Mouse (Mus musculus) thymus, adult 2 months (tissue): ENCODE measurements around the gene Actl11.

ENCODE experiments used
- CTCF ChIP-seq: fragments of 200-500 bp; IDR thresholded peaks from 2 replicates; pipeline ENCODE4 v1.5.1; 2012; ENCODE audit warnings: mild to moderate bottlenecking, control low read depth, low read length, moderate library complexity, borderline replicate concordance; ENCODE audit not compliant: control insufficient read depth, poor library complexity, insufficient read depth; ENCODE audit errors: extremely low read depth
- POLR2A ChIP-seq: fragments of 200-500 bp; IDR thresholded peaks from 2 replicates; pipeline ENCODE4 v1.6.1; 2012; ENCODE audit warnings: mild to moderate bottlenecking, low read length, control low read depth, moderate library complexity; ENCODE audit not compliant: control insufficient read depth, poor library complexity, insufficient read depth; ENCODE audit errors: extremely low read depth

DNA sequence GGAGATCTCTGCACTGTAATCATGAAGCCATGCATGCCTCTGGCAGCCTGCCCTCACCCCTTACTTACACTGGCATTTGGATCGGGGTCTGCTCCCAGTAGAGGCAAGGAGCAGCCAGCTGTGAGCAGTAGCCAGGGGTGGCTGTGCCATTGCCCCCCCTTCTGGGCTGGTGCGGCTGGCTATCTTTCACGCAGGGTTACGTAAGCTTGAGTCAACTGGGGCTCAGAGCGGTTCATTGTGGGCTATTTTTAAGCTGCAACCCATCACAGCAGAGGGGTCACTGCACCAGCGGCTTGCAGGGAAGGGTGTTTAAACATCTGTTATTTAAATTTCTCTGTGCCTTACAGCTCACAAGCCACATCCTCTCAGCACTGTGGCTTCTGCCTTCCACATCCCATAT is 4.3 kb upstream of the Actl11 start:
- no peak for TF ChIP-seq CTCF
- TF ChIP-seq POLR2A = no peak
